Mouse (Mus musculus) heart, adult 2 months (tissue): ENCODE measurements around the gene Zbed5. TPM values are rescaled to one million over a fixed set of nuclear protein-coding genes. Genes with fewer than 3 reads are reported as not detected.

Experiments used
- DNase-seq, 2 experiments: peaks; one replicate each; pipeline ENCODE4 v3.0.0; 2021
- H3K27ac ChIP-seq: fragments of 200-600 bp; 2 replicates; pipeline ENCODE4 v1.8.1; 2022
- H3K27me3 ChIP-seq: fragments of 200-500 bp; 2 replicates; pipeline ENCODE4 v1.6.1; 2012; ENCODE audit warnings: mild to moderate bottlenecking, low read length, inconsistent platforms, mixed read lengths; ENCODE audit not compliant: control insufficient read depth, insufficient read depth
- H3K36me3 ChIP-seq: fragments of 200-500 bp; 2 replicates; pipeline ENCODE4 v1.6.1; 2012; ENCODE audit warnings: low read length, inconsistent platforms; ENCODE audit not compliant: control insufficient read depth, insufficient read depth
- H3K4me1 ChIP-seq: fragments of 200-500 bp; 2 replicates; pipeline ENCODE4 v1.6.1; 2011; ENCODE audit warnings: low read length; ENCODE audit not compliant: control insufficient read depth, insufficient read depth
- H3K4me3 ChIP-seq: fragments of 200-600 bp; 2 replicates; pipeline ENCODE4 v1.8.1; 2022
- H3K79me2 ChIP-seq: fragments of 200-500 bp; replicated peaks from 2 replicates; pipeline ENCODE4 v1.6.1; 2012; ENCODE audit warnings: mild to moderate bottlenecking, inconsistent platforms, low read length, moderate library complexity, mixed read lengths; ENCODE audit not compliant: control insufficient read depth, insufficient read depth
- H3K9ac ChIP-seq: fragments of 200-500 bp; 2 replicates; pipeline ENCODE4 v1.6.1; 2012; ENCODE audit warnings: low read depth, mild to moderate bottlenecking, control low read depth, inconsistent platforms, low read length, mixed read lengths
- CTCF ChIP-seq: fragments of 200-600 bp; IDR thresholded peaks from 2 replicates; pipeline ENCODE4 v1.8.1; 2022; ENCODE audit warnings: antibody characterized with exemption, mild to moderate bottlenecking, moderate library complexity
- EP300 ChIP-seq: fragments of 200-500 bp; IDR thresholded peaks from 2 replicates; pipeline ENCODE4 v1.6.1; 2011; ENCODE audit warnings: low read depth, low read length, control low read depth; ENCODE audit not compliant: insufficient read depth
- POLR2A ChIP-seq: fragments of 200-500 bp; IDR thresholded peaks from 2 replicates; pipeline ENCODE4 v1.6.1; 2011; ENCODE audit warnings: mild to moderate bottlenecking, low read depth, low read length, control low read depth; ENCODE audit not compliant: insufficient read depth
- WGBS: fragments of 180-500 bp; shearing (Covaris S2); methylation state at CpG from one replicate; pipeline ENCODE4 v1.1.7; 2018; 5-methylcytosine and 5-hydroxymethylcytosine counted together
- intact Hi-C: fragments of 180-260 bp; cut with DNase I; formaldehyde crosslinking; loops from one replicate; pipeline ENCODE4 v1.15.1; 2025
- polyA plus RNA-seq: library from polyadenylated mRNA; depleted of rRNA; stranded (reverse); fragments of >200 nt; gene quantifications from 2 replicates; pipeline ENCODE4 v1.2.3, GENCODE M21; 2012
- total RNA-seq, 2 experiments: library from RNA; stranded (reverse); gene quantifications; 2 replicates each; pipeline ENCODE4 v1.2.3; 2021

The Zbed5 gene
- total and polyA plus RNA-seq, 3 experiments, result 0.26 to 0.55 (median 0.33) TPM

- no peaks in the 10 kb centered on the region for H3K36me3 ChIP-seq
- no peak overlapping the region for H3K4me3 ChIP-seq
- H3K4me1 ChIP-seq, result no peaks in the 10 kb centered on the region
- H3K79me2 ChIP-seq, result no peaks in the 10 kb centered on the region
- no peak for DNase-seq
- H3K9ac ChIP-seq, result no peak overlapping the region
- intact Hi-C loops, result loop anchor here (10.0 kb wide), 1 partner anchor 215 kb away; the partner anchor contains the start of gene Kctd7
- no peaks in the 10 kb centered on the region for H3K27me3 ChIP-seq
- TF ChIP-seq POLR2A (no peak), EP300 (no peak), CTCF (no peak)
- WGBS, result 47% methylated on average over 9 of the region's 9 CpGs
- H3K27ac ChIP-seq, result no peak overlapping the region
These were observed 34.7 kb downstream of the Zbed5 start for GRCm38 (mm10) chr5:129929924-129930855.

- no peaks in the 10 kb centered on the region for H3K79me2 ChIP-seq
- H3K4me1 ChIP-seq, result no peaks in the 10 kb centered on the region
- intact Hi-C loops, result loop anchor here (10.0 kb wide), 1 partner anchor 208 kb away; the partner anchor contains the start of gene Kctd7
- no peak for DNase-seq
- 62% methylated on average over 4 of the region's 4 CpGs for WGBS
- TF ChIP-seq POLR2A, result no peak
- no peak for TF ChIP-seq CTCF
- TF ChIP-seq EP300, result no peak
- no peaks in the 10 kb centered on the region for H3K27me3 ChIP-seq
- H3K27ac ChIP-seq, result no peak overlapping the region
- H3K36me3 ChIP-seq, result no peaks in the 10 kb centered on the region
- H3K4me3 ChIP-seq, result no peak overlapping the region
- no peak overlapping the region for H3K9ac ChIP-seq
These were observed 41.4 kb downstream of the Zbed5 start for GRCm38 (mm10) chr5:129936941-129937340.

- WGBS, result 26% methylated on average over 2 of the region's 2 CpGs
- H3K27me3 ChIP-seq, result no peaks in the 10 kb centered on the region
- TF ChIP-seq EP300 (no peak), POLR2A (no peak), CTCF (no peak)
- no peak overlapping the region for H3K4me3 ChIP-seq
- H3K36me3 ChIP-seq, result no peaks in the 10 kb centered on the region
- H3K4me1 ChIP-seq, result peaks cover 2% of the 10 kb centered on the region; the same call in 1 of the 2 replicates
- H3K9ac ChIP-seq, result no peak overlapping the region
- no peak for DNase-seq
- H3K27ac ChIP-seq, result no peak overlapping the region
- peaks cover 2% of the 10 kb centered on the region for H3K79me2 ChIP-seq
- intact Hi-C loops, result loop anchor here (5.0 kb wide), 2 partner anchors 33 to 232 kb away; partner anchors contain the start of genes Nupr1l and Rabgef1
These were observed 44.8 kb downstream of the Zbed5 start for GRCm38 (mm10) chr5:129940281-129940680.

- intact Hi-C loops, result loop anchor here (5.0 kb wide), 2 partner anchors 34 to 231 kb away; partner anchors contain the start of genes Nupr1l and Rabgef1
- peak overlapping the region; percentile 36; the same call in 1 of the 2 replicates for H3K9ac ChIP-seq
- H3K27me3 ChIP-seq, result no peaks in the 10 kb centered on the region
- peak overlapping the region; percentile 48 for H3K4me3 ChIP-seq
- H3K27ac ChIP-seq, result peak overlapping the region; percentile 59
- H3K36me3 ChIP-seq, result no peaks in the 10 kb centered on the region
- peaks cover 2% of the 10 kb centered on the region for H3K79me2 ChIP-seq
- peaks cover 2% of the 10 kb centered on the region; the same call in 1 of the 2 replicates for H3K4me1 ChIP-seq
- WGBS, result 2% methylated on average over 9 of the region's 9 CpGs
- peak; percentile 63 for TF ChIP-seq POLR2A
- no peak for TF ChIP-seq CTCF
- no peak for TF ChIP-seq EP300
- no peak for DNase-seq
These were observed 45.4 kb downstream of the Zbed5 start for GRCm38 (mm10) chr5:129940736-129941494.

- no peaks in the 10 kb centered on the region for H3K27me3 ChIP-seq
- DNase-seq, result peak; percentile 99
- TF ChIP-seq CTCF (no peak), EP300 (peak; percentile 52; the same call in 1 of the 2 replicates), POLR2A (no peak)
- intact Hi-C loops, result loop anchor here (5.0 kb wide), 2 partner anchors 34 to 231 kb away; partner anchors contain the start of genes Nupr1l and Rabgef1
- WGBS, result 1% methylated on average over 52 of the region's 59 CpGs
- no peaks in the 10 kb centered on the region for H3K36me3 ChIP-seq
- H3K79me2 ChIP-seq, result peaks cover 2% of the 10 kb centered on the region
- peak within 1 kb of the TSS; percentile 59 for H3K27ac ChIP-seq
- H3K4me3 ChIP-seq, result peak within 1 kb of the TSS; percentile 78
- peaks cover 2% of the 10 kb centered on the region; the same call in 1 of the 2 replicates for H3K4me1 ChIP-seq
- peak within 1 kb of the TSS; percentile 99 for H3K9ac ChIP-seq
These were observed 46.0 kb downstream of the Zbed5 start, which contains the start of gene Vkorc1l1 for GRCm38 (mm10) chr5:129941495-129942045. Gene Vkorc1l1 (plus strand): TSS chr5:129941970.
